Mouse (Mus musculus): ENCODE measurements around the gene Sik3.

Sik3 gene

DNA sequence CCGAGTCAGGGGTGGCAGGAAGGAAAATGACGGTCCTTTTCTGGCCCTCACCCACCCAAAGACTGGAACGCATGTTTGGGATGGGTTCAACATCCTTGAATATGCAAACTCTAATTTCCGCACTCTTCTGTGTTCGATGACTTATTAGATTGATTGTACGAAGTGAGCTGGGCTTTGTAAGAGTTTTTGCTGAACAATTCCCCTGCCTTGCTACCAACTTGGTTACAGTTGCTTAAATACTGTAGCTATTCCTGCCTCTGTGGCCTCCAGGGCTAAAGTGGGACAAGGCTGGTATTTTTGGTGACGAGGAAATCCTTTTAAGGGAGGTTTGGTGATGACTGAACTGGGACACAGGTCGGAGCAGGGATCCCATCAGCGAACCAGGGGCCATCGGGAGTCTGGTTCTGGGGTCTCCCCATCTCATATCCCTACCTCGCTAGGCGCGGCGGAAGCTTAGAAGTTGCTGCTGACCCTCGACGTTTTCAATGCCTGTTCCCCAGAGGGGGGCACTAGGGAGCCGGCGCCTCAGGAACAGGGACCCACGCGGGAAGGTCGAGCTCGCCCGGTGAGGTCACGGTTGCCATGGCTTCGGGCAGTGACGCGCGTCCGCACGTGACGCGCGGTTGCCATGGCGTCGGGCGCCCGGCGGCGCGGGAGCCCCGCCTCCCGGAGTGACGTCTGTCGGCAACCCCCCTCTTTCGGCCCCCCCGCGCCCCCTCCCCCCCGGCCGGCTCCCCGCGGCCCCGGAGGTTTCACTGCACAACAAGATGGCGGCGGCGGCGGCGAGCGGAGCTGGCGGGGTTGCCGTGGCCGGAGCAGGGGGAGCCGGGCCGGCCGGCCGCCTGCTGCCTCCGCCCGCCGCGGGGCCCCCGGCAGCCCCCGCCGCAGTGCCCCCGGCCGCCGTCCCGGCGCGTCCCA is at the start of gene Sik3, which contains the start of gene Pafah1b2:
Gene Sik3 (plus strand): TSS at position 730 of the 918 bp plus-strand sequence.
Gene Pafah1b2 (minus strand): TSS at position 600 of the 918 bp plus-strand sequence.
- peak; percentile 76 for ATAC-seq (ENCODE audit: insufficient number of reproducible peaks, low FRiP score, low TSS enrichment)

GRCm38 (mm10) chr9:45963577-45963976 is 49.0 kb upstream of the Sik3 start:
- no peak for ATAC-seq (ENCODE audit: insufficient number of reproducible peaks, low FRiP score, low TSS enrichment)

DNA sequence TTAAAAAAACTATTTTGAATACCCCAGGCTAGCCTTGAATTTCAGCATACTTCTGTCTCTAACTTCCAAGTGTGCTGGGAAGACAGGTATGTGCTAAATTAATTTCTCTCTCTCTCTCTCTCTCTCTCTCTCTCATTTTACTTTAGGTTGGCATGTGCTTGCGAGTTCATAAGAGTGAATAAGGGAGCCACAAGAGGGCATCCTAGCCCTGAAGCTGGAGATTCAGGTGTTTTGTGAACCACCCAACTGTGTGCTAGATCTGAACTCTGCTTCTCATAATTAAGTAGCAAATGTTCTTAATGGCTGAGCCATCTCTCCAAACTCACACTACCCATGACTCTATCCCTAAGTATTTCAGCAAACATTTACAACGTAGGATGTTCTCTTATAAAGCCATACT is 35.7 kb upstream of the Sik3 start:
- ATAC-seq (ENCODE audit: insufficient number of reproducible peaks, low FRiP score, low TSS enrichment) = no peak

- ATAC-seq (ENCODE audit: insufficient number of reproducible peaks, low FRiP score, low TSS enrichment) = no peak
Measured at GRCm38 (mm10) chr9:45979778-45980177, 32.8 kb upstream of the Sik3 start.

DNA sequence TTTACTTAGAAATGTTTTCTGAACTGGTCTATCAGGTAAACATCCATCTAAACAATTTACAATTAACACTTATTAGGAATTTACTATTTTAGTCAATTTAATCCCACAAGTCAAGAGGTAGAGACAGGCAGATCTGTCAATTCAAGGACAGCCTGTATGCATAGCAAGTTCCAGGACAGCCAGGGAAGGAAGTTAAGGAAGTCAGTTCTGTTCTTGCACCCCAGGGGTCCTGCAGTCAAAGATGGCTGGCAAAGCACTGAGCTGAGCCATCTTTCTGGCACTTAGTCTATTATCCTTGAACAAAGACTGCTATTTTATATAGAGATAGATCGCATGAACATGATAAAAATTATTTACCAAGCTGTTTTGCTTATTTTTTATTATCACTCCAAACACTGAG is 32.0 kb upstream of the Sik3 start:
- no peak for ATAC-seq (ENCODE audit: insufficient number of reproducible peaks, low FRiP score, low TSS enrichment)

DNA sequence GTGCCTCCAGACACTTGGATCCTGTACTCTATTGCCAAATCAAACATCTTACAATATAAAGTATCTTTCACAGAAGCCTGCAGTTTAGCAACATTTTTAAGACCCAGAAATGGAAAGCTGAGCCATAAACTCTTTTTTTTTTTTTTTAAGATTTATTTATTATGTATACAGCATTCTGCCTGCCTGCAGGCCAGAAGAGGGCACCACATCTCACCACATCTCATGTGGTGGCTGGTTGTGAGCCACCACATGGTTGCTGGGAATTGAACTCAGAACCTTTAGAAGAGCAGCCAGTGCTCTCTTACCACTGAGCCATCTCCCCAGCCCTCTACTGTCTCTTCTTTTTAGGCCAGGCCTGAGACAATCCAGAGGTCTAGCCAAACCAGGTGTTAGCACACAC is 31.3 kb upstream of the Sik3 start:
- ATAC-seq (ENCODE audit: insufficient number of reproducible peaks, low FRiP score, low TSS enrichment) = no peak

GRCm38 (mm10) chr9:45983676-45984408 is 28.8 kb upstream of the Sik3 start:
- ATAC-seq (ENCODE audit: insufficient number of reproducible peaks, low FRiP score, low TSS enrichment) = no peak

GRCm38 (mm10) chr9:45984409-45985228 is 28.0 kb upstream of the Sik3 start:
- ATAC-seq (ENCODE audit: insufficient number of reproducible peaks, low FRiP score, low TSS enrichment) = peak; percentile 92

- ATAC-seq (ENCODE audit: insufficient number of reproducible peaks, low FRiP score, low TSS enrichment) = 0 out of 2 replicates have a peak, but pooled peaks have one; percentile 28
Measured at GRCm38 (mm10) chr9:45985229-45985567, 27.4 kb upstream of the Sik3 start.

DNA sequence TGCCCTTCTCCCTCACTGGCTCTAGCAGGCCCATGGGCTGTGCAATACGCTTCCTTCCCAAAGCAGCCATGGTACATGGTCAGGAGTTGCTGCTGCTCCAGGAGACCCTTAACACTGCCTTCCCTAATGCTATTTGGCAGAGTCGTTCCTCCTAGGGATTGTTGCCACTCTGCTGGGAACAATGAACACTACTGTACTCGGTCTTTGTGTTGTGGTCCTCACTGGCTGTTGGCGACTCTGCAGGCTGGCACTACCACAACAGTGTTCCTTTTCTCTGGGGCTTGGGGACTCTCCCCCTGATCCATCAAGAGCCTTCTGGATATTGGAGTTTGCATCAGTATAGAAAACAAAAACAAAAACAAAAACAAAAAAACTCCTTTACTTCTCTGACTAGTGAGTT is 13.6 kb upstream of the Sik3 start:
- ATAC-seq (ENCODE audit: insufficient number of reproducible peaks, low FRiP score, low TSS enrichment) = no peak

DNA sequence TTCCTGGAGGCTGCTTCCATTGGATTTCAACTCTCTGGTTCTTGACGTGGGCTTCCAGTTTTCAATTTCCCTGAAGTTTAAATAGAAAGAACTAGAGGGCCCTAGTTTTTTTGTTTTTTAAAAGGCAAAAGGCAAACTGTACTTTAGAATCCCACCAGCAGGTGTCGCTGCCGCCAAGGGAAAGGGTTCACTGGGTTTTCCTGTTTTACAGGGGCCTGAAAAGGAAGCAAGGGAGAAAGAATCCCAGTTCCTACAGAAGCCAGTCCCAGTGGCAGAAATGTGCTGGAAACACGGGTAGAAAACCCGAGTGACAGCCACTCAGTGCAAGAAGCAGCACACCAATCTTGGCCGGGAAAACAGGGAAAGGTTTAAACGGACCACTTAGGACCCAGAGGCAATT is 8.9 kb upstream of the Sik3 start:
- ATAC-seq (ENCODE audit: insufficient number of reproducible peaks, low FRiP score, low TSS enrichment) = no peak

- no peak for ATAC-seq (ENCODE audit: insufficient number of reproducible peaks, low FRiP score, low TSS enrichment)
Measured at GRCm38 (mm10) chr9:46004529-46004928, 8.1 kb upstream of the Sik3 start.

DNA sequence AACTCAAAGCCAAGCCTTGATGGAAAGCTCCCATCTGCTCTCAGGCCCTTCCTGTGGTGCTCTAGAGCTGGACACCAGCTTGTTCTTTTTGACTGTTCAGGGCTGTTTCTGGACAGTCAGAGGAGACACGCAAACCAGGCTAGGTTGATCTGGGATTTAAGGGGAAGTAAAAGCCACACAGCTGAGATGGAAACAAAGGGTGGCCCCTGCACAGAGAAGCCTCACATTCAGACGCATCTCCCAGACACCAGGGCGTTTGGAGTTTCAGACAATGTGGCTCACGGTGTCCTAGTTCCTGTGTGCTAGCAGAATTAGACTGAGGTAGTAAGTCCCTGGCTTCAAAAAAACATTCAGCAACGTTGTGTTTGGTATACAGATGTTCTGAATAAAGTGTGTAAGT is 6.4 kb upstream of the Sik3 start:
- no peak for ATAC-seq (ENCODE audit: insufficient number of reproducible peaks, low FRiP score, low TSS enrichment)

- no peak for ATAC-seq (ENCODE audit: insufficient number of reproducible peaks, low FRiP score, low TSS enrichment)
Measured at GRCm38 (mm10) chr9:46008931-46009668, 3.5 kb upstream of the Sik3 start.

DNA sequence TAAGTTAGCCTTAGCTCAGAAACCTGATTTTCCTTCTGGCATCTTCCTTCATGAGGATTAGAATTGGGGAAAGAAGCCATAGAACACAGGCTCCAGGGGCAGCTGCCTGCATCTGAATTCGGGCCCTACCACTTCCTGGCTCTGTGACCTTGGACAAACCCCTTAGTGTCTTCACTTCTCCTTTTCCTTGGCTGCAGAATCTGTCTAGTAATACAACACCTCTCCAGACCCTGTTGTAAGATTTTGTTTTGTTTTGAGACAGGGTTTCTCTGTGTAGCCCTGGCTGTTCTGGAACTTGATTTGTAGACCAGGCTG is 3.0 kb upstream of the Sik3 start:
- ATAC-seq (ENCODE audit: insufficient number of reproducible peaks, low FRiP score, low TSS enrichment) = no peak

GRCm38 (mm10) chr9:46011094-46011970 is 1.3 kb upstream of the Sik3 start:
- no peak for ATAC-seq (ENCODE audit: insufficient number of reproducible peaks, low FRiP score, low TSS enrichment)

DNA sequence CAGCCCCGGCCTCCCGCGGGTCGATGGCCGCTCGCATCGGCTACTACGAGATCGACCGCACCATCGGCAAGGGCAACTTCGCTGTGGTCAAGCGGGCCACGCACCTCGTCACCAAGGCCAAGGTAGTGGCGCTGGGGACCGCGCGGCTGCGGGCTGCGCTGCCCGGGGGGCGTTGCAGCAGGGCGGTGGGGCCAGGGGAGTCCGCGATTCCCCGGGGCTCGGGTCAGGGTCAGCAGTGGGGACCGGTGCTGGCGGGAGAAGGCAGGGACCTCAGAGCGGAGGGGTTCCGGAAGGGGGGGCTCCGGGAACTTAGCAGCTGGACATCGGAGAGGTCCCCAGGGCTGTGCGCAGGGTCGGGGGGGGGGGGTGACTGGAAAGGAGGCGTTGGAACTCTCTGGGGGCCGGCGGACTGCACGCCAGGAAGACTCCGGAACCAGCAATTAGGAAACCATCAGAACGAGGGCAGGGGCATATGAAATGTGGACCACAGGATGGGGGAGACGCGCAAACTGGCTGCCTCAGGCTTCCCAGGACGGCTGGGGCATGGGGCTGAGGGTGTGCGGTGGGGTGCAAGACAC is 478 bp downstream of the Sik3 start:
- ATAC-seq (ENCODE audit: insufficient number of reproducible peaks, low FRiP score, low TSS enrichment) = peak; percentile 32; the same call in 1 of the 2 replicates

- no peak for ATAC-seq (ENCODE audit: insufficient number of reproducible peaks, low FRiP score, low TSS enrichment)
Measured at GRCm38 (mm10) chr9:46013616-46014015, 996 bp downstream of the Sik3 start.

- no peak for ATAC-seq (ENCODE audit: insufficient number of reproducible peaks, low FRiP score, low TSS enrichment)
Measured at GRCm38 (mm10) chr9:46014251-46014681, 1.6 kb downstream of the Sik3 start.
